ENCODE assay signal across 7 mouse cellular contexts in the genomic region with DNA sequence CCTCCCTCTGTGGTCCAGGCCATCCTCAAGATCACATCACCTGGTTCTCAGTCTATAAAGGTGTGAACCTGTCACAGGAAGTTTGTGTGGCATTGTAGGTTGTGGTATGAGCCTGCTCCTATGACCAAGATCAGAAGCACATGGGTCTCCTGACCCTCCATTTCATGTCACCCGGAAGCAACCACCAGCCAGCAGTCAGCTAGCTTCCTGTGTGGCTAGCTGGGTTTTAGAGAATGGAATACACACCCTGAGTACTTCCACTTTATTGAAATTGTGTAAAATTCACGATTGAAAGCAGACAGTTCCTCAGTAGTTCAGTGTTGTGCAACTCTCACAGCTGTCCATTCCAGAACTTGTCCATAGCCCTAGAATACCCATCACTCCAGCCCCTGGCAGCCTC. TPM values are rescaled to one million over a fixed set of nuclear protein-coding genes. Genes with fewer than 3 reads are reported as not detected.
DNase-seq lines count a peak whose midpoint lies in the region; ATAC-seq and TF ChIP-seq lines count a peak whose summit lies in the region.
"Not testable (repeated sequence)": the region's sequence is repeated elsewhere in the genome, so short reads cannot be mapped to it uniquely, and the experiment has no call there.

No protein-coding gene starts in this region.

- not testable (repeated sequence) for TF ChIP-seq EP300 in liver, postnatal 0 days (IDR thresholded peaks at IDR 0.05; ENCODE audit: low read depth)

- 25% methylated on average over 2 of the region's 2 CpGs for WGBS in liver, postnatal 0 days (ENCODE audit: insufficient replicate concordance)

- not testable (repeated sequence) for H3K9me3 ChIP-seq in liver, postnatal 0 days (ENCODE audit: low read length); megakaryocyte, embryonic 14.5 days

- peak; percentile 81 for ATAC-seq in activated CD4-positive, CD25-positive, alpha-beta regulatory T cell, adult 4 months
- peak; percentile 93 for ATAC-seq in granulocyte monocyte progenitor cell, adult 5-6 weeks (replicated peaks; ENCODE audit: poor library complexity, severe bottlenecking)
- peak; percentile 70 for ATAC-seq in inflammation-experienced regulatory T-cells, adult 6 months
- peak; percentile 17; the same call in 1 of the 2 replicates for ATAC-seq in liver, postnatal 0 days
- ATAC-seq in neutrophil, adult 5-6 weeks (ENCODE audit: extremely low read depth, insufficient number of reproducible peaks, low FRiP score, poor library complexity, severe bottlenecking), result peak; percentile 35; the same call in 1 of the 2 replicates

- not testable (repeated sequence) for H3K9ac ChIP-seq in liver, postnatal 0 days (replicated peaks)

- not testable (repeated sequence) for H3K27me3 ChIP-seq in liver, postnatal 0 days (ENCODE audit: insufficient read depth, low read length); megakaryocyte, embryonic 14.5 days (replicated peaks)

- DNase-seq in CD4-positive helper T cell, adult 2 months (ENCODE audit: low read depth, low spot score), result peak; percentile 68
- not testable (repeated sequence) for DNase-seq in liver, postnatal 0 days

- peaks cover 12% of the 10 kb centered on the region for H3K36me3 ChIP-seq in liver, postnatal 0 days (replicated peaks; ENCODE audit: insufficient read depth, low read length)
- peaks cover 72% of the 10 kb centered on the region for H3K36me3 ChIP-seq in megakaryocyte, embryonic 14.5 days (replicated peaks; ENCODE audit: low read length)

- not testable (repeated sequence) for H3K4me3 ChIP-seq in liver, postnatal 0 days (ENCODE audit: low read depth, low read length)
- peak overlapping the region; percentile 53 for H3K4me3 ChIP-seq in megakaryocyte, embryonic 14.5 days (replicated peaks)

- TF ChIP-seq CTCF in liver, postnatal 0 days (IDR thresholded peaks at IDR 0.05; ENCODE audit: low read depth), result not testable (repeated sequence)

- peak overlapping the region; percentile 55 for H3K27ac ChIP-seq in liver, postnatal 0 days (ENCODE audit: low read depth)

- peaks cover 14% of the 10 kb centered on the region for H3K4me1 ChIP-seq in liver, postnatal 0 days (ENCODE audit: insufficient read depth)
- H3K4me1 ChIP-seq in megakaryocyte, embryonic 14.5 days, result peaks cover 99% of the 10 kb centered on the region

- not testable (repeated sequence) for H3K4me2 ChIP-seq in liver, postnatal 0 days (ENCODE audit: low read depth, low read length)

RNA-seq across cellular contexts. Expression of a gene that starts 13.5 kb away (rescaled TPM):
- polyA plus RNA-seq in activated CD4-positive, CD25-positive, alpha-beta regulatory T cell, adult 4 months (2017; shearing (Covaris generic)), result 10 to 100 TPM; 27.3 to 35.0 TPM
- total RNA-seq in granulocyte monocyte progenitor cell, adult 5-6 weeks (2014; fragmentation: Nextera tagmentation), result 17.7 and 36.8 TPM in 2 replicates
- 55.1 and 56.2 TPM in 2 replicates for total RNA-seq in granulocyte monocyte progenitor cell, adult 5-6 weeks (2017)
- 10 to 100 TPM; 26.5 to 53.0 (median 32.5) TPM for polyA plus RNA-seq in inflammation-experienced regulatory T-cells, adult 6 months (2017; shearing (Covaris generic))
- polyA plus RNA-seq in liver, postnatal 0 days (2015; fragmentation: Nextera tagmentation; extraction: Ambion mirVana), result 16.5 and 18.6 TPM in 2 replicates
- polyA plus RNA-seq in megakaryocyte, embryonic 14.5 days (2012; ENCODE audit: insufficient read depth, low replicate concordance), result 9.3 and 14.0 TPM in 2 replicates
- 75.3 and 89.4 TPM in 2 replicates for total RNA-seq in neutrophil, adult 5-6 weeks (2017)

RNA-seq across cellular contexts. Expression of a gene that starts 13.7 kb away (rescaled TPM):
- 10 to 100 TPM; 18.3 to 18.5 TPM for polyA plus RNA-seq in activated CD4-positive, CD25-positive, alpha-beta regulatory T cell, adult 4 months (2017; shearing (Covaris generic))
- 35.5 and 51.5 TPM in 2 replicates for total RNA-seq in granulocyte monocyte progenitor cell, adult 5-6 weeks (2014; fragmentation: Nextera tagmentation)
- total RNA-seq in granulocyte monocyte progenitor cell, adult 5-6 weeks (2017), result 34.8 and 38.6 TPM in 2 replicates
- 10 to 100 TPM; 18.3 to 20.4 (median 19.4) TPM for polyA plus RNA-seq in inflammation-experienced regulatory T-cells, adult 6 months (2017; shearing (Covaris generic))
- 3.8 and 5.1 TPM in 2 replicates for polyA plus RNA-seq in liver, postnatal 0 days (2015; fragmentation: Nextera tagmentation; extraction: Ambion mirVana)
- polyA plus RNA-seq in megakaryocyte, embryonic 14.5 days (2012; ENCODE audit: insufficient read depth, low replicate concordance), result 63.5 and 70.1 TPM in 2 replicates
- 121 and 130 TPM in 2 replicates for total RNA-seq in neutrophil, adult 5-6 weeks (2017)

Comparison
In these comparisons a context has a peak if more than half of its experiments do, and no peak if none do; other contexts are left out.
1. ATAC-seq: peak in every context shown above with its lines; median percentile 93 in granulocyte monocyte progenitor cell, adult 5-6 weeks; 81 in activated CD4-positive, CD25-positive, alpha-beta regulatory T cell, adult 4 months; 70 in inflammation-experienced regulatory T-cells, adult 6 months; 35 in neutrophil, adult 5-6 weeks; 17 in liver, postnatal 0 days.